Mouse (Mus musculus) embryo, embryonic 9.5 days (tissue): ENCODE measurements at regions not wholly inside any gene's neighbourhood (a gene's known extent, or its start where the extent isn't known, plus 50 kb on each side); places are given as distances from the start of the nearest gene placed in this dataset.

ENCODE experiments used
- DNase-seq: peaks from one replicate; pipeline ENCODE4 v3.0.0-alpha.2; 2017; ENCODE audit errors: extremely low spot score

- no peak for DNase-seq
These were observed 50.4 kb upstream of the Sox13 start for GRCm38 (mm10) chr1:133474546-133474945.
